Mouse (Mus musculus): ENCODE data around the gene Dnaaf3. TPM values are rescaled to one million over a fixed set of nuclear protein-coding genes. Genes with fewer than 3 reads are reported as not detected.

Dnaaf3 gene
- total RNA-seq, 2 experiments from 2014 or later, result 0.83 to 1.1 TPM

GRCm38 (mm10) chr7:4522292-4522691 is 10.0 kb downstream of the Dnaaf3 start:
- no peak for DNase-seq (ENCODE audit: low spot score in 2 of 2)

DNA sequence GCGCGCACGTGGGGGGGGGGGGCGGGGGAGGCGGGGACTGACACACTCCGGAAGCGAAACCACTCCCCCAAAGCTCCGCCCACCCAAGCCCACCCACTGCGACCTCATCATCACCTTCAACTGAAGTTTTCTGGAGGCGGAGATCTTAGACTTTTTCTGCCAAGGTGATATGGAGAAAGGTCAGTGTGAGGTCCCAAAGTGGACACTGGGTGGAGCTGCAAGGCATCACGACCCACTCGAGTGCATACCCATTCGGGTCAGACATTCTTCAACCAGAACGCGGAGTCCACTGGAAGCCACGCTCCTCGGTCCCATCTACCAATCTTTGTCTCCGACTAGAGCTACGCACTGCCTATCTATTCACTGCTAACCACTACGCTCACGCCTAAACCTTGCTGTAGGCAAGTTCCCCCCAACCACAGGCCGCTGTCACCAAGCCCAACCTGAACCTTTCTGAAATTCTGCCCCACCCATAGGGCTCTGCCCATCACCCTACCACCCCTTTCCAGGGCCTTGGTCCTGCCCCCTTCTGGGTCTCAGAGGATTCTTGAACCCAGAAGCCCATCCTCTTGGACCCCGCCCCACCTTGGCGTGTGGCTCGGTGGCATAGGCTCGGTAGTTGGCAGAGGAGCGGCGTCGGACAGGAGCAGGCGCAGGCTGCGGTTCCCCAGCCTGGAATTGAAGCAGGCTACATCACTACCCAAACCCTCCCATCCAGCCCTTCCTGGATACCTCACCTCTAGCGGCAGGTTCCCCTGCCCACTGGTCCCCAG is 10.8 kb downstream of the Dnaaf3 start:
- DNase-seq (ENCODE audit: low spot score in 2 of 2), result no peak

GRCm38 (mm10) chr7:4518487-4518886 is 13.8 kb downstream of the Dnaaf3 start:
- no peak for DNase-seq (ENCODE audit: low spot score in 2 of 2)

DNA sequence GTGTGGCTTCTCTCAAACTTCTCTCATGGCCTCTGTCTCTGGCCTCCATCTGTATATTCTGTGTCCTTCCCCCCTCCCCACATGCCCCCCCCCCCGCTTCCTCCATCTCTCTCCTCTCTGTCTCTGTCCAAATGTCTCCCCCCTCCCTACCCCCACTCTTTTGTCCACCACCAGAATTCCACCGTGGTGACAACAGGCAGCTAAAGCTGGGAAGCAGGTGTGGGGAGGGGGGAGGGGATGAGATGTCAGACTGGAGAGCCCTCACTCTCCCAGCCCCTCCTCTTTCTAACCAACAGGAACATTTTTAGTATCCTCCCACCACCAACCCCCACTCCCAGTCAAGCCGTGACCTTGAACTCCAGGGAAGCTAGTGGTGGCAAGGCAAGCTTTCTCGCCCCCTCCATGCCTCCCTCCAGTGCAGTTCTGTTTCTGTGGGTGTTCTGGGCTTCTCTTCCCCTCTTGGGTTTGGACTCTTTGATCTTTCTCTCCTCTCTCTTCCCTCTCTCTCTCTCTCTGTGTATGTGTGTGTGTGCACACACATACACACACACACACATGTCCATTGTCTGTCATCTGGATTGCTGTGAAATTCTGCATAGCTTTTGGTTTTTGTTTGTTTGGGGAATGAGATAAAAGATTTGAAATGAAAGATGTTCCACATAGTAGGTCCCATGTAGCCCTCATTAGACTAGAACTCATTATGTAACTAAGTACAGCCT is 15.8 kb downstream of the Dnaaf3 start, which contains the start of gene Tnnt1:
Tnnt1 (minus strand) TSS at position 51 of the 719 bp plus-strand sequence.
- no peak for DNase-seq (ENCODE audit: low spot score in 2 of 2)

DNA sequence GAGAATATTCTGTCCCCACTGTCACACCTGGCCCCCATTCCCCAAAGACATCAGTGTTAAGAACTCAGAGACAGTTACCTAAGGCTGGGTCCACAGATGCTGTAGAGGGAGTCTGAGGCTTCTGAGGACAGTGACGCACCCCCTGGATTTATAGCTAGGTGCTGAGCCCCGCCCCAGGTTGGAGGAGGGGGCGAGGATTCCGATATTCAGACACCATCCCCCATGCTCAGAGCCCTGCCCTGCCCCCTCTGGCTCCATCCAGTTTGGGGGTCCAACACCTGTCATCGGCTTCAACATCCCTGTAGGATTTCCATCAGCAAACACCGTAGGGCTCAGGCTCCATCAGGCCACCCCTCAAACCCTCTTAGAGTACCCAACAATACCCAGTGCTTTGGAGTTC is 16.4 kb downstream of the Dnaaf3 start:
- DNase-seq (ENCODE audit: low spot score in 2 of 2), result no peak

GRCm38 (mm10) chr7:4513829-4514712 is 18.2 kb downstream of the Dnaaf3 start:
- DNase-seq (ENCODE audit: low spot score in 2 of 2), result no peak

DNA sequence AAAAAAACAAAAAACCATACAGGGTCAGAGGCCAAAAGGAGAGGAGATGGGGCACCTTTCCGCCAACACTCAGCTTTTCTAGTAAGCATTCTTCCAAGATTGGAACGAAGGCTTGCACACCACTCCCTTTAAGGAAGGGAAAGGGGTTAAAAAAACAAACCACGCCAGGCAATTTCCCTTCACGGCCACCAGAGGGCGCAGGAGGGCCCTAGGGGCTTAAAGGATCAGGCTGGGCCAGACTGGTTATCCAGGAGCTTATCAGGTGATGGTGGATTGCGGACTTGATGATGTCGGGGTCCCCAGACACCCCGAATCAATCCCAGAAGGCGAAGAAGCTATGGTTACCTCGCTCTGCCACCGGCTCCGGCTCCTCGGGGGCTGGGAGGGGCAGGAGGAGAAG is 19.0 kb downstream of the Dnaaf3 start:
- DNase-seq (ENCODE audit: low spot score in 2 of 2), result no peak

DNA sequence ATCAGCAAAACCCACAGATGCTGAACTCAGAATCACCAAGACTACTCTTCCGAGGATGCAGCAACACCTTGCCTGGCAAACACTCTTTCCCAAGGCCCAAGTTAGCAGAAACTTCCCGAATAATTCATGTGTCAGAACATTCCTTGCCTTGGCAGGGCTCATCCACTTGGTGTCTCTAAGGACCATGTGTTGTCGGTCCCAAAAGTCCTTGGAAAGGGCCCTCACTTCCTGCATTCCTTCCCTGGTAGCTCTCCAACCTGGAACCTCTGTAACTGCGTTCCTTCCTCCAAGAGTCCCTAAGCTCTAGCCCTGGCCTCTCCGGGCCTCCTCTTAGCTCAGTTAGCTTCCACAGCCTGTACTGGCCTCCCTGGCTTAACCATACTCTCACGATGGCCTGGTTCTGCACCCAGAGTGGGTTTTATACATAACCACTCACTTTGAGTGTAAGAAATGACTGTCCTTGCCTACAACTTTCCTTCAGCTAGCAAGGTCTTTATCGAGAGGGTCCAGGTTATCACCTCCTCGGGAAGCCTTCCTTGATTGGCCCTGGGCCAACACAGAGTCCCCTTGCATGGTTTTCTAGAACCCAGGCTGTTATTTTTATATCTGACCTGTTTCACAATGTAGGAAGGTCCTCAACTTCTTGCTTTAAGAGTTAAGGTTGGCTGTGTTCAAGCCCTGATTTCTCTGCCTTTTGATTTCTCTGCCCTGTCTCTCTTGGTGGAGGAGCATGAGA is 20.6 kb downstream of the Dnaaf3 start:
- no peak for DNase-seq (ENCODE audit: low spot score in 2 of 2)

- peak; percentile 47 to 50 for DNase-seq (ENCODE audit: low spot score in 2 of 2)
These were observed 22.2 kb downstream of the Dnaaf3 start for GRCm38 (mm10) chr7:4509863-4510608.

- DNase-seq (ENCODE audit: low spot score in 2 of 2), result no peak
These were observed 23.5 kb downstream of the Dnaaf3 start for GRCm38 (mm10) chr7:4508739-4509116.

DNA sequence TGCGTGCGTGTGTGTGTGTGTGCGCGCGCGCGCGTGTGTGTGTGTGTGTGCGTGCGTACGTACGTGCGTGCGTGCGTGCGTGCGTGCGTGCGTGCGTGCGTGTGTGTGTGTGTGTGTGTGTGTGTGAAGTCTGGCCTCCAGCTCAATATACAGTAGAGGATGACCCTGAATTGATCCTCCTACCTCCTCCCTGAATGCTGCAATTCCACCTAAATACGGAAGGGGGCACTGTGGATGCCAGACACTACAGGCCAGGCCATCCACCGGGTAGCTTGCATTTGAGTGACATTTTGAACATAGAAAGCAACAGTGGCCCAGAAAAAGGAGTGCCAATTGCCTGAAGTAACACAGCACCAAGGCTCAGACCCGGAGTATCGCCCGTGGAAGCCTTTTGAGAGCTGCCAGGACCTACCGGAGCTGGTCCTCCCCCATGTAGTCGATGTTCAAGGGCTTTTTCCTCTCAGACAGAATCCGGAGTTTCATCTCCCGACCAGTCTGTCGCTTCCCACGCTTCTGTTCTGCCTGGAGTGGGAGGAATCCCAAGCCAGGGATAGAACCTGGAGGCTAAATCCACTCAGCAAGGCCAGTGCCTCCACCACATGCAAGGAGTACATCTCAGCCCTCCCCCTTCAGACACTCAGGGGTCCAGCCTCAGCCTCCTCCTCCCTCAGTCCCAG is 24.1 kb downstream of the Dnaaf3 start:
- no peak for DNase-seq (ENCODE audit: low spot score in 2 of 2)

DNA sequence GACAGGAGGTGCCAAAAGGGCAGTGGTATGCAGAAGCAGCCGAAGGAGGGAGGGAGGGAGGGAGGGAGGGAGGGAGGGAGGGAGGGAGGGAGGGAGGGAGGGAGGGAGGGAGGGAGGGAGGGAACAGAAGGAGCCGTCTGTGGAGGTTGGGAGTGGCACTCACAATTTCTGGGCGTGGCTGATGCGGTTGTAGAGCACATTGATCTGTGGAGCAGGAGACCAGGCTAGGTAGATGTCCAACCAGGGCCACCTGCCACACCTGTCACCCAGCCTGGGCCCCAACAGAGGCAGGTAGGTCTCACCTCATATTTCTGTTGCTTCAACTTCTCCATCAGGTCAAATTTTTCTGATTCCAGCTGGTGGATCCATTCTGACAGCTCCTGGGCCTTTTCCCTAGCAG is 25.0 kb downstream of the Dnaaf3 start:
- no peak for DNase-seq (ENCODE audit: low spot score in 2 of 2)

DNA sequence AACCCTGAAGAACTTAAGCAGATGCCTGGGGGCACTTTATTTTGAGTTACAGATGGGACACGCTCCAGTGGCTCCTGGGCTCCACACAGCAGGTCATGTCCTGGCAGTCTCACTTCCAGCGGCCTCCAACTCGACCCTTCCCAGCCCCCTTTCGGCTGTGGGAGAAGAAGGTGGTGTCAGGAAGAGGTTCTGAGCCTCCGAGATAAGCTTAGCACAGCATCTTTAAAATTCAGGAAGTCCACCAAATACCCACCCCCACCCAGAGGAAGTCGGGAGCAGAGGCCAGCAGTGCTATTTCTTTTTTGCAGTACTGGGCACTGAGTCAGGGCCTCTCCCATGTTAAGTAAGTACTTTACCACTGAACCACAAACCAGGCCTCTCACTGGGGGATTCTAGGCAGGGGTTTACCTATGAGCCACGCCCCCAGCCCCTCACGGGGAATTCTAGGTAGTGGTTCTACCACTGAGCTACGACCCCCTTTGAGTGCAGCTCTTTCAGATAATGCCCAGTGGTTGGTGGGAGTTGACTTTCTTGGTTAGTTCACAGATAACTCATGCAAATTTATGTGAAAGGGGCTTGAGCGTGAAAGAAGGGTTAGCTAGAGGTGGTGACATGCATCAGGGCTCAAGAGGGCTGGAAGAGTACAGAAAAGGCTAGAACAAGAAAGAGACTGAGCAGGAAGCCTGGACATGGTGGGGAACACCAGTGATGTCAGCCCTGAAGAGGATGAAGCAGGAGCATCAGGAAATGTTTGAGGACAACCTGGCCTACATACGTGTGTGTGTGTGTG is 27.4 kb downstream of the Dnaaf3 start:
- no peak for DNase-seq (ENCODE audit: low spot score in 2 of 2)

DNA sequence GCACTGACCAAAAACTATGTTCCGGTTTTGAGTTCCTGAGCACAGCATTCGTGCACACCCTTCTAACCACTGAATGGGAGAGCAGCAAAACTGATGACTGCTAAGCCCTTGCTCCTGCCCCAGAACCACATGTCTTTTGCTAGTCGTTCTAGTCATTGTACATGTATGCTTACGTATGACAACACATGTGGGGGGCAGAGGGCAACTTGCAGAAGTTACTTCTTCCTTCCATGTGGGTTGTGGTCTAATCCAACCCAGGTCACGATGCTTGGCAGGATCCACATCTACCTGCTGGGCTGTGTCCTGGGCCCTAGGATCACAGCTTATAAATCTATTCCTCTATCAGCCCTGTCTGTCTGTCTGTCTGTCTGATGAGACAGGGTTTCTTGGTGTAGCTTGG is 28.4 kb downstream of the Dnaaf3 start:
- DNase-seq (ENCODE audit: low spot score in 2 of 2), result no peak

GRCm38 (mm10) chr7:4503100-4503499 is 29.2 kb downstream of the Dnaaf3 start:
- no peak for DNase-seq (ENCODE audit: low spot score in 2 of 2)

GRCm38 (mm10) chr7:4502421-4503090 is 29.7 kb downstream of the Dnaaf3 start:
- peak in 1 of 2 experiments; percentile 82 for DNase-seq (ENCODE audit: low spot score in 2 of 2)

DNA sequence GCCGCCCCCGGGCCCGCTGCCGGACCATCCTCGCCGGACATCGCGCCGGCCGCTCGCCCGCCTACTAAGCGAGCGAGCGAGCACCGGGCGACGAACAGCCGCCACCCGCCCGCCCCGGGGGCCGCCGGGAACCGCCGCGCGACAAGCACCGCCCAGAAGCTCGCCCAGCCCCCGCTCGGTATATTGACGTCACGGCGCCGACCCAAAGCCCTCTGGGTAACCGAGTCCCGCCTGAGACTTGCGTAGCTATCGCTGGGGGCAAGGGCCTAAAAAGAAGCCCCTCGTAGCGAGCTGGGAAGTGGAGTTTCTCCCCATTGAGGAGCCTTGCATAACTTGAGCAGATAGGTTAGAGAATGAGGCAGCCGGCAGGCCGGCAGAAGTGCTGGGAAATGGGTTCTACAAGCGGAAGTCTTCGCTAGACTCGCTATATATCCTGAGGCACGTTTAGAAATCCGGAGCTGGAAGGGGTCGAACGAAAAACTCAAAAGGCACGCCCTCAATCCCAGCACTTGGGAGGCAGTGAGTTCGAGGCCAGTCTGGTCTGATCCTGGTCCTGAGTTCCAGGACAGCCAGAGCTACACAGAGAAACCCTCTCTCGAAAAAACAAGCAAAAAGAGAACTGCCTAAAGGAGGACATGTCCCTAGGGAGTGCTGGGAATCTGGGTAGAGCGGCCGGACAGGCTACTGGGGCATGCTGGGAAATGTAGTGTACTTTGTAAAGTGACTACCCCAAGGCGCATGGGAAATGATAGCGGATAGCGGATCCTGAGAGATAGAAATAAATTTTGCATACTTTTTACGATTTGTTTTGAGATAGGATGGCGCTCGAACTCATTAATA is 30.5 kb downstream of the Dnaaf3 start, which contains the start of gene Ppp1r12c:
Ppp1r12c (minus strand) TSS at position 123 of the 840 bp plus-strand sequence.
- DNase-seq (ENCODE audit: low spot score in 2 of 2), result peak; percentile 96
